Mouse (Mus musculus): Measurements from ENCODE around the gene Psmd14. TPM values are rescaled to one million over a fixed set of nuclear protein-coding genes. Genes with fewer than 3 reads are reported as not detected.

The Psmd14 gene
- 26.5 and 27.6 TPM in 2 replicates for polyA plus RNA-seq (2012; rRNA removed; ENCODE audit: low replicate concordance)

DNA sequence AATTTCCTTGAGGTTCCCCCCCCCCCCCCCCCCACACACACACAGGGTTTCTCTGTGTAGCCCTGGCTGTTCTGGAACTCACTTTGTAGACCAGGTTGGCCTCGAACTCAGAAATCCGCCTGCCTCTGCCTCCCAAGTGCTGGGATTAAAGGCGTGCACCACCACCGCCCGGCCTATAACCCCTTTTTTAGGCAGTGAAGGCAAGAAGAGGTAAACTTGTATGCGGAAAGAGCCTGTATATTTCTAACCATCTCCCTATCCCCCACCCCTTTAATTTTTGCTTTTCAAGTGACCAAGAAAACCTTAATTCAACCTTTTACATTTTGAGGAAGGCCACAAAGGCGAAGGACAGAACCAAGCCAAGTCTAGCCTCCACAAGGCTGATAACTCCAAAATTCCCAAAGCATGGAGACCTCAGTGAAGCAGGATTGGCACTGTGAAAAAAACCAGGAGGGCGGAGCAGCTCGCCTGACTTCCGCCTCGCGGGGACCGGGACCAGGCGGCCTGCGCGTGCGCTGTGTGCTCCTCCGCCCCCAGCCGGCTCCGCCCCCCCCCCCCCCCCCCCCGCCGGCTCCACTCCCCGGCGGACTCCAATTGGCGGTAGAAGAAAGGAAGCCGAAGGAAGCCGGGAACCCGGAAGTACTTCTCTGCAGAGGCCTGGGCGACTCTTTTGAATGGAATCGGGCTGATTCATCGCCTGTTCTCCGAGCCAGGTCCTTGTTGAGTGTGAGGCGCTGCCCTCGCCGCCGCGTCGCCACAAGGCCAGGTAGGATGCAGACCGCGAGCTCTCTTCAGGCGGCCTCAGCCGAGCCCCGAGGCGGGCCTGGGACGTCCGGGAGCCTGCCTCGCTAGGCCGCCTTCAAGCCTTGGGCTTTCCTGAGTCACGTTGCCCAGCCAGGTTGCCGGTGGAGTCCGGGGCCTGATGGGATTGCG, at the start of gene Psmd14:
Psmd14 (plus strand) TSS at position 587 of the 933 bp plus-strand sequence.

GRCm38 (mm10) chr2:61802656-61803251, 91.3 kb downstream of the Psmd14 start, which contains the start of gene Tbr1:
TSS of gene Tbr1 (plus strand) at chr2:61802930.

Other genes starting within 250 kb of the Psmd14 start
- gene Tank, start 133.1 kb upstream of the Psmd14 start, polyA plus RNA-seq (2012; rRNA removed; ENCODE audit: low replicate concordance) = 11.0 and 22.2 TPM in 2 replicates
- gene Tbr1, start 91.2 kb downstream of the Psmd14 start, polyA plus RNA-seq (2012; rRNA removed; ENCODE audit: low replicate concordance) = not detected in 2 replicates